Mouse (Mus musculus) midbrain, embryonic 13.5 days (tissue): Measurements from ENCODE around the gene En2. TPM values are rescaled to one million over a fixed set of nuclear protein-coding genes. Genes with fewer than 3 reads are reported as not detected.

Experiments used
- ATAC-seq: fragments of 200-750 bp; cut with Nextera tagmentation; 2 replicates; pipeline ENCODE4 v1.8.0; 2017; ENCODE audit warnings: mild to moderate bottlenecking, moderate TSS enrichment, moderate library complexity
- H3K27ac ChIP-seq: fragments of 300-500 bp; sonication (generic); 2 replicates; pipeline ENCODE4 v1.5.1; 2015; ENCODE audit warnings: inconsistent platforms, mild to moderate bottlenecking, moderate library complexity
- H3K27me3 ChIP-seq: fragments of 300-500 bp; sonication (generic); 2 replicates; pipeline ENCODE4 v1.6.1; 2015; ENCODE audit warnings: mild to moderate bottlenecking, inconsistent platforms
- H3K36me3 ChIP-seq: fragments of 300-500 bp; sonication (generic); 2 replicates; pipeline ENCODE4 v1.6.1; 2015; ENCODE audit warnings: mild to moderate bottlenecking, inconsistent platforms
- H3K4me1 ChIP-seq: fragments of 300-500 bp; sonication (generic); replicated peaks from 2 replicates; pipeline ENCODE4 v1.6.1; 2015; ENCODE audit warnings: inconsistent platforms
- H3K4me2 ChIP-seq: fragments of 300-500 bp; sonication (generic); replicated peaks from 2 replicates; pipeline ENCODE4 v1.6.1; 2015; ENCODE audit warnings: moderate library complexity, mild to moderate bottlenecking, inconsistent platforms
- H3K4me3 ChIP-seq: fragments of 300-500 bp; sonication (generic); replicated peaks from 2 replicates; pipeline ENCODE4 v1.5.1; 2015; ENCODE audit warnings: mild to moderate bottlenecking, inconsistent platforms
- H3K9ac ChIP-seq: fragments of 300-500 bp; sonication (generic); replicated peaks from 2 replicates; pipeline ENCODE4 v1.6.1; 2015; ENCODE audit warnings: mild to moderate bottlenecking, inconsistent platforms
- H3K9me3 ChIP-seq: fragments of 300-500 bp; sonication (generic); 2 replicates; pipeline ENCODE4 v1.6.1; 2016; ENCODE audit warnings: mild to moderate bottlenecking, inconsistent platforms
- WGBS: fragments of 180-500 bp; shearing (Covaris S2); methylation state at CpG from one replicate; pipeline ENCODE4 v1.1.7; 2015; 5-methylcytosine and 5-hydroxymethylcytosine counted together
- polyA plus RNA-seq: library from polyadenylated mRNA; unstranded; fragments of >200 nt; fragmentation: Nextera tagmentation; extraction: Ambion mirVana; gene quantifications from 2 replicates; pipeline ENCODE4 v1.2.1, GENCODE M21; 2015

The En2 gene
- polyA plus RNA-seq, 1 experiment from 2014 or later: 2.2 TPM

DNA sequence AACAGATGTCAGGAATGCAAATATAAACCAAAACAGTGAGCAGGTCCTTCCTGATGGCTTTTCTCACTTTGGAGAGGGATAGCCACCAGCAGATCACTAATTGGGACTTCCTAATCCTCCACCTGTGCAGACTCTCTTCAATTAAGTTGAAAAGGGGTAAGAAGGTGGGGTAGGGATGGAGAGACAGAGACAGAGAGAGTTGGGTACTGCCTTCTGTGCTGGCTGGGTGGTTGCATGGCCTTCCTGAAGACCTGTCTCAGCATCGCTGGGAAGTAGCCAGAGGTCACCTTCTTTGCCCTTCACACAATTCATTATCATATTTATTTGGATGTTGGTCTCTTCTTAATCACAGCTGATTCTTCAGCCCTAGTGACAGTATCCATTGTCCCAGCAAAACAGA, 54.1 kb downstream of the En2 start:
- H3K9ac ChIP-seq: no peak overlapping the region
- no peak overlapping the region for H3K4me2 ChIP-seq
- no peak for ATAC-seq
- H3K9me3 ChIP-seq: no peaks in the 10 kb centered on the region
- peaks cover 8% of the 10 kb centered on the region; the same call in 1 of the 2 replicates for H3K27me3 ChIP-seq
- H3K4me3 ChIP-seq: no peak overlapping the region
- H3K36me3 ChIP-seq: no peaks in the 10 kb centered on the region
- H3K4me1 ChIP-seq: no peaks in the 10 kb centered on the region
- 84% methylated on average over 1 of the region's 1 CpGs for WGBS
- H3K27ac ChIP-seq: no peak overlapping the region

Other genes with a start within 250 kb of the En2 start
- 87.8 and 97.1 TPM in 2 replicates for gene Insig1, start 94.3 kb upstream of the En2 start, polyA plus RNA-seq
- 85.5 and 90.2 TPM in 2 replicates for gene Cnpy1, start 80.1 kb downstream of the En2 start, polyA plus RNA-seq
- 21.0 and 24.3 TPM in 2 replicates for gene Rbm33, start 151.4 kb downstream of the En2 start, polyA plus RNA-seq